In the genomic region with DNA sequence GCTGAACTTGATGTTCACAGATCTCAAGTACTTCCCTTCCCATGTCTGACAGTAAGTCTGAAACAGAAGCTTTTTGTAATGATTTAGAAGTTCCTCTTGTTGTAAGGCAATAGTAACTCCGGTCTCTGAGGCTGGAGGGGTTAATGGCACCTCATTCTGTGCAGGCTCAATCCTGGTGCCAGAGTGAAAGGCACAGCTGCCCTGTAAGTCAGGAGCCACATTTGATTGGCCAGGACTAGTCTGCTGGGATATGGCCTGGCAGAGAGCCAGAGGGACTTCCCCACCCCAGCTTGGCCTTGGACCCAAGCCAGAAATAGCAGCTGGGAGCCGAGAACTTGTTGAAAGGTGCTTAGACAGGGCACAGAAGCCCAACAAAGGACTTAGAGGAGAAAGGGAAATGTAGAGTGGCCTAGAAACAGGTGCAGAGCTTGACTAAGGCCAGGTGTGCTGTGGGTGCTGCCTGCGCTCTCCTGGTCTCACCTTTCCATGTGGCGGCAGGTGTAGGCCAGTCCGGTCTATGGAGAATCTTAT, we compare ENCODE assay signal across 9 mouse cellular contexts. TPM values are rescaled to one million over a fixed set of nuclear protein-coding genes. Genes with fewer than 3 reads are reported as not detected.
DNase-seq lines count a peak whose midpoint lies in the region; ATAC-seq and TF ChIP-seq lines count a peak whose summit lies in the region.
"Had no signal": no experiment of that assay in that cellular context is flagged by ENCODE, and none has a peak within 500 bp of the region (broad histone marks: within the 10 kb centered on the region; RNA-seq: fewer than 3 reads in every experiment).

No protein-coding gene starts in this region.

- H3K4me3 ChIP-seq in forebrain, postnatal 0 days (ENCODE audit: low read depth, low read length) = no peak overlapping the region
- H3K4me3 ChIP-seq in lung, postnatal 0 days (ENCODE audit: low read depth, low read length) = no peak overlapping the region
- H3K4me3 ChIP-seq: erythroblast, embryonic 14.5 days had no signal

- peak; percentile 87 for TF ChIP-seq EP300 in lung, postnatal 0 days (IDR thresholded peaks at IDR 0.05)

- 25% methylated on average over 5 of the region's 5 CpGs for whole genome bisulfite sequencing in forebrain, postnatal 0 days
- 32% methylated on average over 5 of the region's 5 CpGs for WGBS in lung, postnatal 0 days

- 0 out of 2 replicates have a peak, but pooled peaks cover 4% of the 10 kb centered on the region for H3K4me1 ChIP-seq in forebrain, postnatal 0 days (ENCODE audit: insufficient read depth)
- H3K4me1 ChIP-seq in lung, postnatal 0 days (ENCODE audit: insufficient read depth, low read depth, low read length) = peaks cover 17% of the 10 kb centered on the region; the same call in 1 of the 2 replicates

- peak; percentile 70 for ATAC-seq in CD4-positive, CD25-positive, alpha-beta regulatory T cell, adult 4 months
- ATAC-seq in forebrain, postnatal 0 days = peak; percentile 77
- peak; percentile 90 for ATAC-seq in lung, postnatal 0 days

- no peaks in the 10 kb centered on the region for H3K9me3 ChIP-seq in forebrain, postnatal 0 days (ENCODE audit: low read length)
- no peaks in the 10 kb centered on the region for H3K9me3 ChIP-seq in lung, postnatal 0 days (ENCODE audit: low read length)

- peak; percentile 88 to 90 for DNase-seq in adrenal gland, postnatal 36 days
- DNase-seq in forebrain, postnatal 0 days = peak; percentile 84
- peak; percentile 97 for DNase-seq in heart, postnatal 4 days
- DNase-seq in layer of hippocampus, adult 9-10 months (ENCODE audit: low spot score) = peak; percentile 43
- peak; percentile 96 for DNase-seq in lung, postnatal 0 days (ENCODE audit: low spot score)
- peak; percentile 88 for DNase-seq in retina, postnatal 7 days (ENCODE audit: low read depth, low spot score)
- peak; percentile 47 for DNase-seq in urinary bladder, postnatal 10 days (ENCODE audit: low spot score)

- H3K27me3 ChIP-seq in forebrain, postnatal 0 days (ENCODE audit: insufficient read depth, low read length) = no peaks in the 10 kb centered on the region
- H3K27me3 ChIP-seq in lung, postnatal 0 days (replicated peaks; ENCODE audit: insufficient read depth, low read length) = no peaks in the 10 kb centered on the region

- peaks cover 47% of the 10 kb centered on the region for H3K36me3 ChIP-seq in forebrain, postnatal 0 days (ENCODE audit: insufficient read depth)
- peaks cover 11% of the 10 kb centered on the region for H3K36me3 ChIP-seq in lung, postnatal 0 days (ENCODE audit: insufficient read depth, low read length)

- TF ChIP-seq CTCF in forebrain, postnatal 0 days (IDR thresholded peaks at IDR 0.05; ENCODE audit: low read depth) = no peak
- no peak for TF ChIP-seq CTCF in lung, postnatal 0 days (IDR thresholded peaks at IDR 0.05)

- H3K9ac ChIP-seq in forebrain, postnatal 0 days = no peak overlapping the region
- no peak overlapping the region for H3K9ac ChIP-seq in lung, postnatal 0 days (replicated peaks; ENCODE audit: low read depth)

- peak overlapping the region; percentile 21; the same call in 1 of the 2 replicates for H3K27ac ChIP-seq in forebrain, postnatal 0 days (ENCODE audit: low read depth, low read length)
- peak overlapping the region; percentile 57 for H3K27ac ChIP-seq in lung, postnatal 0 days (ENCODE audit: low read length)

- no peak overlapping the region for H3K4me2 ChIP-seq in forebrain, postnatal 0 days (ENCODE audit: low read depth)
- H3K4me2 ChIP-seq in lung, postnatal 0 days (replicated peaks; ENCODE audit: low read depth, low read length) = no peak overlapping the region

RNA-seq across cellular contexts. Expression of gene Trit1, which starts 34.3 kb away (rescaled TPM):
- polyA plus RNA-seq in CD4-positive, CD25-positive, alpha-beta regulatory T cell, adult 4 months (2017; shearing (Covaris generic)) = 10 to 100 TPM; 16.0 to 21.2 TPM
- total RNA-seq in adrenal gland, postnatal 36 days (2021) = 10 to 100 TPM; 25.2 to 25.7 TPM
- total RNA-seq in forebrain, postnatal 0 days (2014; rRNA removed) = 22.8 and 23.7 TPM in 2 replicates
- polyA plus RNA-seq in forebrain, postnatal 0 days (2015; fragmentation: Nextera tagmentation; extraction: Ambion mirVana) = 20.4 and 22.1 TPM in 2 replicates
- total RNA-seq in heart, postnatal 4 days (2021) = 1 to 10 TPM; 8.9 to 9.5 TPM
- polyA plus RNA-seq in lung, postnatal 0 days (2015; fragmentation: Nextera tagmentation; extraction: Ambion mirVana) = 10.7 and 11.1 TPM in 2 replicates

RNA-seq across cellular contexts. Expression of gene Bmp8b, which starts 54.2 kb away (rescaled TPM):
- under 1 TPM in 1 of 2 experiments, not detected in 1; 0.28 TPM for polyA plus RNA-seq in CD4-positive, CD25-positive, alpha-beta regulatory T cell, adult 4 months (2017; shearing (Covaris generic))
- not detected for total RNA-seq in adrenal gland, postnatal 36 days (2021)
- total RNA-seq in forebrain, postnatal 0 days (2014; rRNA removed) = 0.31 and 0.62 TPM in 2 replicates
- polyA plus RNA-seq in forebrain, postnatal 0 days (2015; fragmentation: Nextera tagmentation; extraction: Ambion mirVana) = 0.15 and 0.40 TPM in 2 replicates
- total RNA-seq in heart, postnatal 4 days (2021) = not detected
- 0.57 and 0.84 TPM in 2 replicates for polyA plus RNA-seq in lung, postnatal 0 days (2015; fragmentation: Nextera tagmentation; extraction: Ambion mirVana)
- polyA plus RNA-seq: erythroblast, embryonic 14.5 days had no signal

RNA-seq across cellular contexts. Expression of gene Mycl, which starts 55.3 kb away (rescaled TPM):
- polyA plus RNA-seq in CD4-positive, CD25-positive, alpha-beta regulatory T cell, adult 4 months (2017; shearing (Covaris generic)) = not detected
- total RNA-seq in adrenal gland, postnatal 36 days (2021) = 1 to 10 TPM; 3.8 to 4.9 TPM
- total RNA-seq in forebrain, postnatal 0 days (2014; rRNA removed) = 106 and 113 TPM in 2 replicates
- polyA plus RNA-seq in forebrain, postnatal 0 days (2015; fragmentation: Nextera tagmentation; extraction: Ambion mirVana) = 65.9 and 67.6 TPM in 2 replicates
- total RNA-seq in heart, postnatal 4 days (2021) = under 1 TPM; 0.14 to 0.29 TPM
- 6.0 and 8.1 TPM in 2 replicates for polyA plus RNA-seq in lung, postnatal 0 days (2015; fragmentation: Nextera tagmentation; extraction: Ambion mirVana)

Comparison
In these comparisons a context has a peak if more than half of its experiments do, and no peak if none do; other contexts are left out.
1. DNase-seq: peak in every context shown above with its lines; median percentile 97 in heart, postnatal 4 days; 96 in lung, postnatal 0 days; 89 in adrenal gland, postnatal 36 days; 88 in retina, postnatal 7 days; 84 in forebrain, postnatal 0 days; 47 in urinary bladder, postnatal 10 days; 43 in layer of hippocampus, adult 9-10 months.
2. RNA of gene Mycl, which starts 55.3 kb away (total RNA-seq): 106 to 113 TPM in forebrain, postnatal 0 days; 3.8 to 4.9 TPM in adrenal gland, postnatal 36 days and 0.14 to 0.29 TPM in heart, postnatal 4 days; every median in the first group is over 10 times any median in the second.
3. Peak in every context shown above with its lines, with median percentiles within 50 percentile points of each other: ATAC-seq.